Mouse (Mus musculus) liver, adult 2 months (tissue): ENCODE data around the gene Mtif2.

Source experiments
- CTCF ChIP-seq: fragments of 200-500 bp; IDR thresholded peaks from 2 replicates; pipeline ENCODE4 v1.5.1; 2011; ENCODE audit warnings: low read depth, low read length, control low read depth
- POLR2A ChIP-seq: fragments of 200-500 bp; IDR thresholded peaks from 2 replicates; pipeline ENCODE4 v1.6.1; 2011; ENCODE audit warnings: low read length, control low read depth; ENCODE audit not compliant: insufficient read depth; ENCODE audit errors: extremely low read depth

DNA sequence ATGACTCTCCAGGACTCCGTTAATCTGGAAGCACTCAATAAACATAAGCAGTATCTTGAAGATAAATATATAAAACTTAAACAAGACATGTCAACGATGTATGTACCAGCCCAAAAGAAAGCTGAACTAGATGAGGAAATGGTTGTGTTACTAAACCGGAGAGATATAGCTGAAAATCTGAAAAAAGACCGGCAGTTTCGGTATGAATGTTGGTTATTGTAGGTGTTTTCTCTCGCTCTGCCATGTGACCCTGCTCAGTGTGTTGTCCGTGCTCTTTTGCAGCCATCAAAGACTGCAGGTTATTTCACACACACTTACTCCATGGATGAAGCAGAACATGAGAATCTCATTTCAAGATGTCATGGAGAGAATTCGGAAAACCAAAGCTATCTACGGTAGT, 34.2 kb downstream of the Mtif2 start:
- TF ChIP-seq CTCF = no peak
- no peak for TF ChIP-seq POLR2A
